Mouse (Mus musculus) heart, postnatal 0 days (tissue): ENCODE measurements around the gene Elf2.

ENCODE experiments used
- CTCF ChIP-seq: IDR thresholded peaks from 2 replicates; pipeline ENCODE4 v1.5.1; 2016; ENCODE audit warnings: antibody characterized with exemption, control low read depth, low read depth
- EP300 ChIP-seq: IDR thresholded peaks from 2 replicates; pipeline ENCODE4 v1.6.1; 2016; ENCODE audit warnings: antibody characterized with exemption, low read depth

DNA sequence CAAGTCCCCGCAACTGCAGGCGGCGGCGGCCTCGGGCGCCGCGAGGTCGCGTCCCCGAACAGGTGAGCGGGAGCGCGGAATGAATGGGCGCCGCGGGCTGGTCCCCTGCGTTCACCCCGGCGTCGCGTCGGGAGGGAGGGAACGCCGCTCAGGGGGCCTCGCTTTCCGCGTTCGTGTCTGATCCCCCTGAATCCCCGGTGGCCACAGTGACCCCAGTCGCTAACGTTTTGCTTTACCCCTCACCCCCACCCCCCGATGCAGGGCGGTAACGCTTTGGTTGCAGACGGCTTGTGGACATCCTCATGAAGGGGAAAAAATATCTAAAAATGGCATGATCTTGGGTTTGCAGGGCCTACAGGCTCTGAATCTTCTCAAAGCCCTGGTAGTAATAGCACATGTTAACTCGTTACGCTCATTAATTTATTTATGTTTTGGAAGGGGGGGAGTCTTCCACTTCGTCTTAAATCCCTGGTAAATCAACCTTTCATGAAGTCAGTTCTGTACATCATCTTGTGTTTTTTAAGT, 115.2 kb downstream of the Elf2 start:
- no peak for TF ChIP-seq EP300
- TF ChIP-seq CTCF: no peak
